Mouse (Mus musculus): Measurements from ENCODE around the gene Ryr1. TPM values are rescaled to one million over a fixed set of nuclear protein-coding genes. Genes with fewer than 3 reads are reported as not detected.
A peak's percentile ranks its signal among the peaks of the same experiment; 100 is the strongest.
"Not testable (repeated sequence)": the region's sequence is repeated elsewhere in the genome, so short reads cannot be mapped to it uniquely, and the experiment has no call there.

The Ryr1 gene
- polyA plus RNA-seq, 1 experiment from 2014 or later = 0.30 TPM

GRCm38 (mm10) chr7:28973025-28973424, 152.0 kb downstream of the Ryr1 start:
- WGBS = 85% methylated on average over 8 of the region's 8 CpGs
- Histone ChIP-seq H3K9me3 (ENCODE audit: control insufficient read depth, low read depth, low read length) (no peaks in the 10 kb centered on the region), H3K4me2 (replicated peaks; ENCODE audit: low read depth, low read length) (no peak overlapping the region), H3K4me3 (ENCODE audit: low read depth, low read length) (no peak overlapping the region), H3K4me1 (ENCODE audit: control insufficient read depth, insufficient read depth, low read length) (no peaks in the 10 kb centered on the region), H3K36me3 (ENCODE audit: control insufficient read depth, insufficient read depth, low read length) (peaks cover 49% of the 10 kb centered on the region), H3K27me3 (ENCODE audit: control insufficient read depth, insufficient read depth, low read length) (no peaks in the 10 kb centered on the region), H3K27ac (ENCODE audit: low read length) (no peak overlapping the region), H3K9ac (replicated peaks; ENCODE audit: low read depth, low read length) (no peak overlapping the region)
- ATAC-seq (ENCODE audit: insufficient number of reproducible peaks, insufficient read depth, low FRiP score, low read depth) = no peak

GRCm38 (mm10) chr7:28972542-28972985, 152.4 kb downstream of the Ryr1 start:
- peaks cover 44% of the 10 kb centered on the region for H3K36me3 ChIP-seq (ENCODE audit: control insufficient read depth, insufficient read depth, low read length)
- H3K27me3 ChIP-seq (ENCODE audit: control insufficient read depth, insufficient read depth, low read length) = no peaks in the 10 kb centered on the region
- no peak overlapping the region for H3K27ac ChIP-seq (ENCODE audit: low read length)
- H3K4me2 ChIP-seq (replicated peaks; ENCODE audit: low read depth, low read length) = no peak overlapping the region
- H3K9ac ChIP-seq (replicated peaks; ENCODE audit: low read depth, low read length) = no peak overlapping the region
- no peaks in the 10 kb centered on the region for H3K9me3 ChIP-seq (ENCODE audit: control insufficient read depth, low read depth, low read length)
- no peak overlapping the region for H3K4me3 ChIP-seq (ENCODE audit: low read depth, low read length)
- WGBS = 69% methylated on average over 8 of the region's 8 CpGs
- ATAC-seq (ENCODE audit: insufficient number of reproducible peaks, insufficient read depth, low FRiP score, low read depth) = no peak
- H3K4me1 ChIP-seq (ENCODE audit: control insufficient read depth, insufficient read depth, low read length) = no peaks in the 10 kb centered on the region

- H3K27ac ChIP-seq (ENCODE audit: low read length) = peak overlapping the region; percentile 48; the same call in 1 of the 2 replicates
- no peak overlapping the region for H3K9ac ChIP-seq (replicated peaks; ENCODE audit: low read depth, low read length)
- H3K9me3 ChIP-seq (ENCODE audit: control insufficient read depth, low read depth, low read length) = no peaks in the 10 kb centered on the region
- H3K27me3 ChIP-seq (ENCODE audit: control insufficient read depth, insufficient read depth, low read length) = no peaks in the 10 kb centered on the region
- ATAC-seq (ENCODE audit: insufficient number of reproducible peaks, insufficient read depth, low FRiP score, low read depth) = 0 out of 2 replicates have a peak, but pooled peaks have one; percentile 33
- peaks cover 37% of the 10 kb centered on the region for H3K36me3 ChIP-seq (ENCODE audit: control insufficient read depth, insufficient read depth, low read length)
- H3K4me1 ChIP-seq (ENCODE audit: control insufficient read depth, insufficient read depth, low read length) = no peaks in the 10 kb centered on the region
- no peak overlapping the region for H3K4me2 ChIP-seq (replicated peaks; ENCODE audit: low read depth, low read length)
- 59% methylated on average over 6 of the region's 6 CpGs for WGBS
- no peak overlapping the region for H3K4me3 ChIP-seq (ENCODE audit: low read depth, low read length)
Measured at GRCm38 (mm10) chr7:28971770-28972269, 153.2 kb downstream of the Ryr1 start.

GRCm38 (mm10) chr7:28971029-28971428, 153.9 kb downstream of the Ryr1 start:
- Histone ChIP-seq H3K4me2 (replicated peaks; ENCODE audit: low read depth, low read length) (no peak overlapping the region), H3K4me1 (ENCODE audit: control insufficient read depth, insufficient read depth, low read length) (0 out of 2 replicates have a peak, but pooled peaks cover 3% of the 10 kb centered on the region), H3K4me3 (ENCODE audit: low read depth, low read length) (no peak overlapping the region), H3K27ac (ENCODE audit: low read length) (peak overlapping the region; percentile 48), H3K27me3 (ENCODE audit: control insufficient read depth, insufficient read depth, low read length) (no peaks in the 10 kb centered on the region), H3K9me3 (ENCODE audit: control insufficient read depth, low read depth, low read length) (no peaks in the 10 kb centered on the region), H3K36me3 (ENCODE audit: control insufficient read depth, insufficient read depth, low read length) (peaks cover 29% of the 10 kb centered on the region), H3K9ac (replicated peaks; ENCODE audit: low read depth, low read length) (no peak overlapping the region)
- WGBS = 74% methylated on average over 7 of the region's 7 CpGs
- no peak for ATAC-seq (ENCODE audit: insufficient number of reproducible peaks, insufficient read depth, low FRiP score, low read depth)

- Histone ChIP-seq H3K36me3 (ENCODE audit: control insufficient read depth, insufficient read depth, low read length) (peaks cover 25% of the 10 kb centered on the region), H3K4me2 (replicated peaks; ENCODE audit: low read depth, low read length) (no peak overlapping the region), H3K9me3 (ENCODE audit: control insufficient read depth, low read depth, low read length) (no peaks in the 10 kb centered on the region), H3K9ac (replicated peaks; ENCODE audit: low read depth, low read length) (no peak overlapping the region), H3K4me1 (ENCODE audit: control insufficient read depth, insufficient read depth, low read length) (0 out of 2 replicates have a peak, but pooled peaks cover 3% of the 10 kb centered on the region), H3K4me3 (ENCODE audit: low read depth, low read length) (no peak overlapping the region), H3K27me3 (ENCODE audit: control insufficient read depth, insufficient read depth, low read length) (no peaks in the 10 kb centered on the region), H3K27ac (ENCODE audit: low read length) (peak overlapping the region; percentile 55; the same call in 1 of the 2 replicates)
- ATAC-seq (ENCODE audit: insufficient number of reproducible peaks, insufficient read depth, low FRiP score, low read depth) = peak; percentile 43; the same call in 1 of the 2 replicates
- WGBS = 46% methylated on average over 12 of the region's 12 CpGs
Measured at GRCm38 (mm10) chr7:28969672-28970394, 155.1 kb downstream of the Ryr1 start.

GRCm38 (mm10) chr7:28969271-28969670, 155.7 kb downstream of the Ryr1 start:
- Histone ChIP-seq H3K4me3 (ENCODE audit: low read depth, low read length) (no peak overlapping the region), H3K27me3 (ENCODE audit: control insufficient read depth, insufficient read depth, low read length) (no peaks in the 10 kb centered on the region), H3K9me3 (ENCODE audit: control insufficient read depth, low read depth, low read length) (no peaks in the 10 kb centered on the region), H3K4me1 (ENCODE audit: control insufficient read depth, insufficient read depth, low read length) (0 out of 2 replicates have a peak, but pooled peaks cover 3% of the 10 kb centered on the region), H3K4me2 (replicated peaks; ENCODE audit: low read depth, low read length) (no peak overlapping the region), H3K36me3 (ENCODE audit: control insufficient read depth, insufficient read depth, low read length) (peaks cover 19% of the 10 kb centered on the region), H3K27ac (ENCODE audit: low read length) (0 out of 2 replicates have a peak overlapping the region, but pooled peaks have one; percentile 39), H3K9ac (replicated peaks; ENCODE audit: low read depth, low read length) (no peak overlapping the region)
- no peak for ATAC-seq (ENCODE audit: insufficient number of reproducible peaks, insufficient read depth, low FRiP score, low read depth)
- 96% methylated on average over 1 of the region's 1 CpGs for WGBS

- H3K9me3 ChIP-seq (ENCODE audit: control insufficient read depth, low read depth, low read length); H3K27ac ChIP-seq (ENCODE audit: low read length); ATAC-seq (ENCODE audit: insufficient number of reproducible peaks, insufficient read depth, low FRiP score, low read depth); H3K4me1 ChIP-seq (ENCODE audit: control insufficient read depth, insufficient read depth, low read length); H3K4me3 ChIP-seq (ENCODE audit: low read depth, low read length); H3K27me3 ChIP-seq (ENCODE audit: control insufficient read depth, insufficient read depth, low read length); H3K36me3 ChIP-seq (ENCODE audit: control insufficient read depth, insufficient read depth, low read length); H3K4me2 ChIP-seq (replicated peaks; ENCODE audit: low read depth, low read length); H3K9ac ChIP-seq (replicated peaks; ENCODE audit: low read depth, low read length): not testable (repeated sequence)
- WGBS = 93% methylated on average over 8 of the region's 8 CpGs
Measured at GRCm38 (mm10) chr7:28968120-28968519, 156.9 kb downstream of the Ryr1 start.

GRCm38 (mm10) chr7:28966751-28967505, 158.1 kb downstream of the Ryr1 start:
- Histone ChIP-seq H3K9ac (replicated peaks; ENCODE audit: low read depth, low read length) (no peak overlapping the region), H3K27ac (ENCODE audit: low read length) (no peak overlapping the region), H3K4me3 (ENCODE audit: low read depth, low read length) (no peak overlapping the region), H3K36me3 (ENCODE audit: control insufficient read depth, insufficient read depth, low read length) (peaks cover 7% of the 10 kb centered on the region; the same call in 1 of the 2 replicates), H3K27me3 (ENCODE audit: control insufficient read depth, insufficient read depth, low read length) (no peaks in the 10 kb centered on the region), H3K4me1 (ENCODE audit: control insufficient read depth, insufficient read depth, low read length) (0 out of 2 replicates have a peak, but pooled peaks cover 3% of the 10 kb centered on the region), H3K9me3 (ENCODE audit: control insufficient read depth, low read depth, low read length) (no peaks in the 10 kb centered on the region), H3K4me2 (replicated peaks; ENCODE audit: low read depth, low read length) (no peak overlapping the region)
- no peak for ATAC-seq (ENCODE audit: insufficient number of reproducible peaks, insufficient read depth, low FRiP score, low read depth)
- WGBS = 68% methylated on average over 4 of the region's 4 CpGs

All from stomach, embryonic 14.5 days (tissue).